Mouse (Mus musculus): ENCODE results near the gene Ttc21b. TPM values are rescaled to one million over a fixed set of nuclear protein-coding genes. Genes with fewer than 3 reads are reported as not detected.

The Ttc21b gene
- polyA plus RNA-seq, 1 experiment, result not detected

GRCm38 (mm10) chr2:66148654-66149230 lies 107.7 kb downstream of the Ttc21b start:
- H3K4me1 ChIP-seq (ENCODE audit: control insufficient read depth, insufficient read depth, low read length), result no peaks in the 10 kb centered on the region
- 90% methylated on average over 10 of the region's 10 CpGs for WGBS
- no peak overlapping the region for H3K4me3 ChIP-seq (ENCODE audit: insufficient read depth, low read depth, low read length)
- no peak for TF ChIP-seq CTCF (IDR thresholded peaks at IDR 0.05; ENCODE audit: insufficient read depth, low read depth, low read length)
- no peak for TF ChIP-seq POLR2A (IDR thresholded peaks at IDR 0.05; ENCODE audit: insufficient read depth, low read depth, low read length)
- H3K27ac ChIP-seq (ENCODE audit: insufficient read depth, low read depth, low read length), result no peak overlapping the region

- TF ChIP-seq POLR2A (IDR thresholded peaks at IDR 0.05; ENCODE audit: insufficient read depth, low read depth, low read length) (no peak), CTCF (IDR thresholded peaks at IDR 0.05; ENCODE audit: insufficient read depth, low read depth, low read length) (no peak)
- Histone ChIP-seq H3K4me1 (ENCODE audit: control insufficient read depth, insufficient read depth, low read length) (no peaks in the 10 kb centered on the region), H3K27ac (ENCODE audit: insufficient read depth, low read depth, low read length) (no peak overlapping the region), H3K4me3 (ENCODE audit: insufficient read depth, low read depth, low read length) (no peak overlapping the region)
- 54% methylated on average over 4 of the region's 4 CpGs for WGBS
Measured at GRCm38 (mm10) chr2:66146473-66146872, 109.9 kb downstream of the Ttc21b start.

GRCm38 (mm10) chr2:66144770-66145169 lies 111.6 kb downstream of the Ttc21b start:
- no peak overlapping the region for H3K27ac ChIP-seq (ENCODE audit: insufficient read depth, low read depth, low read length)
- TF ChIP-seq CTCF (IDR thresholded peaks at IDR 0.05; ENCODE audit: insufficient read depth, low read depth, low read length) (no peak), POLR2A (IDR thresholded peaks at IDR 0.05; ENCODE audit: insufficient read depth, low read depth, low read length) (no peak)
- WGBS, result 78% methylated on average over 5 of the region's 5 CpGs
- no peak overlapping the region for H3K4me3 ChIP-seq (ENCODE audit: insufficient read depth, low read depth, low read length)
- H3K4me1 ChIP-seq (ENCODE audit: control insufficient read depth, insufficient read depth, low read length), result no peaks in the 10 kb centered on the region

- H3K4me1 ChIP-seq (ENCODE audit: control insufficient read depth, insufficient read depth, low read length), result no peaks in the 10 kb centered on the region
- no peak overlapping the region for H3K4me3 ChIP-seq (ENCODE audit: insufficient read depth, low read depth, low read length)
- WGBS, result 96% methylated on average over 4 of the region's 4 CpGs
- no peak overlapping the region for H3K27ac ChIP-seq (ENCODE audit: insufficient read depth, low read depth, low read length)
- TF ChIP-seq CTCF (IDR thresholded peaks at IDR 0.05; ENCODE audit: insufficient read depth, low read depth, low read length) (no peak), POLR2A (IDR thresholded peaks at IDR 0.05; ENCODE audit: insufficient read depth, low read depth, low read length) (no peak)
Measured at GRCm38 (mm10) chr2:66143284-66143683, 113.1 kb downstream of the Ttc21b start.

- H3K4me1 ChIP-seq (ENCODE audit: control insufficient read depth, insufficient read depth, low read length), result no peaks in the 10 kb centered on the region
- H3K4me3 ChIP-seq (ENCODE audit: insufficient read depth, low read depth, low read length), result no peak overlapping the region
- TF ChIP-seq CTCF (IDR thresholded peaks at IDR 0.05; ENCODE audit: insufficient read depth, low read depth, low read length) (no peak), POLR2A (IDR thresholded peaks at IDR 0.05; ENCODE audit: insufficient read depth, low read depth, low read length) (no peak)
- H3K27ac ChIP-seq (ENCODE audit: insufficient read depth, low read depth, low read length), result no peak overlapping the region
- WGBS, result 95% methylated on average over 2 of the region's 2 CpGs
Measured at GRCm38 (mm10) chr2:66142711-66143110, 113.7 kb downstream of the Ttc21b start.

GRCm38 (mm10) chr2:66142268-66142667 lies 114.1 kb downstream of the Ttc21b start:
- Histone ChIP-seq H3K4me3 (ENCODE audit: insufficient read depth, low read depth, low read length) (no peak overlapping the region), H3K27ac (ENCODE audit: insufficient read depth, low read depth, low read length) (no peak overlapping the region), H3K4me1 (ENCODE audit: control insufficient read depth, insufficient read depth, low read length) (no peaks in the 10 kb centered on the region)
- no peak for TF ChIP-seq CTCF (IDR thresholded peaks at IDR 0.05; ENCODE audit: insufficient read depth, low read depth, low read length)
- TF ChIP-seq POLR2A (IDR thresholded peaks at IDR 0.05; ENCODE audit: insufficient read depth, low read depth, low read length), result no peak
- WGBS, result 97% methylated on average over 2 of the region's 2 CpGs

GRCm38 (mm10) chr2:66140246-66140645 lies 116.2 kb downstream of the Ttc21b start:
- TF ChIP-seq POLR2A (IDR thresholded peaks at IDR 0.05; ENCODE audit: insufficient read depth, low read depth, low read length) (no peak), CTCF (IDR thresholded peaks at IDR 0.05; ENCODE audit: insufficient read depth, low read depth, low read length) (no peak)
- Histone ChIP-seq H3K27ac (ENCODE audit: insufficient read depth, low read depth, low read length) (no peak overlapping the region), H3K4me1 (ENCODE audit: control insufficient read depth, insufficient read depth, low read length) (no peaks in the 10 kb centered on the region), H3K4me3 (ENCODE audit: insufficient read depth, low read depth, low read length) (no peak overlapping the region)
- 82% methylated on average over 4 of the region's 4 CpGs for WGBS

Other genes starting within 250 kb of the Ttc21b start
- gene Galnt3, start 131.6 kb downstream of the Ttc21b start, polyA plus RNA-seq (2012; ENCODE audit: insufficient read depth, insufficient read length, low replicate concordance, missing spikeins), result not detected in 2 replicates
- 96.8 TPM in 1 of 2 replicates, not detected in the other for gene Scn1a, start 184.2 kb upstream of the Ttc21b start, polyA plus RNA-seq (2012; ENCODE audit: insufficient read depth, insufficient read length, low replicate concordance, missing spikeins)

All from olfactory bulb, adult 2 months (tissue).